Comparison of ENCODE assay signal across 8 mouse cellular contexts in the genomic region with DNA sequence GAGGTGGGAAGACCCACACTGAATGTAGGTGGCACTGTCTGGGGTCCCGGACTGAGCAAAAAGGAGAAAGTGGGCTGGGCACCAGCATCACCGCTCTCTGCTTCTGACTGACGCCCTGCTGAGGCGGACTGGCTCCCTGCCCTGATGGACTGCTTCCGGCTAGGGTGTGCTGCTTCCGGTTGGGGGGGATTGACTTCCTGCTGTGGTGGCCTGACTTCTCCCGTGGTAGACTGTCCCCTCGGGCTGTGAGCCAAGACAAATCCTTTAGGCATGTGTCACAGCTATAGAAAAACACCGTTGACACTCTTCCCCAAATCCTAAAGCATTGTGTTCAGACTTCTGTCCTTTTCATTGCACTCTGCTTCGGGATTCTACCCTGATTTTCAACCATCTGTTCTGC. TPM values are rescaled to one million over a fixed set of nuclear protein-coding genes. Genes with fewer than 3 reads are reported as not detected.
DNase-seq lines count a peak whose midpoint lies in the region; ATAC-seq lines count a peak whose summit lies in the region.

No protein-coding gene starts in this region.

- H3K27ac ChIP-seq in embryonic facial prominence, embryonic 11.5 days (replicated peaks; ENCODE audit: low read depth, low read length), result no peak overlapping the region
- no peak overlapping the region; the same call in 1 of the 2 replicates for H3K27ac ChIP-seq in embryonic facial prominence, embryonic 10.5 days (replicated peaks)
- H3K27ac ChIP-seq in heart, embryonic 14.5 days (replicated peaks in 1 of 2; ENCODE audit: control insufficient read depth in 1 of 2, insufficient read depth in 1 of 2, low read depth in 2 of 2, low read length in 2 of 2), result 0 out of 4 replicates have a peak overlapping the region, but pooled peaks of 1 of the 2 experiments have one; percentile 28

- no peak overlapping the region for H3K4me2 ChIP-seq in embryonic facial prominence, embryonic 11.5 days (ENCODE audit: low read depth, low read length)
- no peak overlapping the region for H3K4me2 ChIP-seq in heart, embryonic 14.5 days (ENCODE audit: low read length)

- H3K4me3 ChIP-seq in embryonic facial prominence, embryonic 11.5 days (ENCODE audit: low read depth, low read length), result no peak overlapping the region
- H3K4me3 ChIP-seq in embryonic facial prominence, embryonic 10.5 days, result no peak overlapping the region
- H3K4me3 ChIP-seq in heart, embryonic 14.5 days (ENCODE audit: control insufficient read depth in 1 of 2, insufficient read depth in 1 of 2, low read depth in 1 of 2, low read length in 2 of 2), result no peak overlapping the region

- WGBS in embryonic facial prominence, embryonic 11.5 days, result 65% methylated on average over 10 of the region's 10 CpGs
- 68% methylated on average over 10 of the region's 10 CpGs for WGBS in embryonic facial prominence, embryonic 10.5 days
- WGBS in heart, embryonic 14.5 days, result 65% methylated on average over 10 of the region's 10 CpGs

- ATAC-seq in embryonic facial prominence, embryonic 11.5 days (replicated peaks; ENCODE audit: insufficient number of reproducible peaks, low FRiP score, low TSS enrichment, low read depth), result peak; percentile 49
- peak; percentile 81; the same call in 1 of the 2 replicates for ATAC-seq in heart, embryonic 14.5 days (ENCODE audit: insufficient number of reproducible peaks, insufficient read depth, low FRiP score, low read depth)

- no peak overlapping the region for H3K9ac ChIP-seq in embryonic facial prominence, embryonic 11.5 days (replicated peaks; ENCODE audit: low read length)
- no peak overlapping the region for H3K9ac ChIP-seq in heart, embryonic 14.5 days (ENCODE audit: low read length)

- H3K4me1 ChIP-seq in embryonic facial prominence, embryonic 11.5 days (ENCODE audit: control insufficient read depth, insufficient read depth, low read length), result no peaks in the 10 kb centered on the region
- peaks cover 35% of the 10 kb centered on the region for H3K4me1 ChIP-seq in embryonic facial prominence, embryonic 10.5 days
- peaks cover 3 to 7% of the 10 kb centered on the region in 2 experiments; a peak in 2 of 4 replicates for H3K4me1 ChIP-seq in heart, embryonic 14.5 days (ENCODE audit: control insufficient read depth in 2 of 2, insufficient read depth in 2 of 2, low read length in 2 of 2)

- H3K27me3 ChIP-seq in embryonic facial prominence, embryonic 11.5 days (ENCODE audit: control insufficient read depth, insufficient read depth, low read length), result no peaks in the 10 kb centered on the region
- H3K27me3 ChIP-seq in embryonic facial prominence, embryonic 10.5 days (replicated peaks; ENCODE audit: low read depth, poor library complexity, severe bottlenecking), result 0 out of 2 replicates have a peak, but pooled peaks cover 4% of the 10 kb centered on the region
- no peaks in the 10 kb centered on the region for H3K27me3 ChIP-seq in heart, embryonic 14.5 days (ENCODE audit: control insufficient read depth, insufficient read depth, low read length)

- H3K36me3 ChIP-seq in embryonic facial prominence, embryonic 11.5 days (replicated peaks; ENCODE audit: control insufficient read depth, insufficient read depth, low read depth, low read length), result no peaks in the 10 kb centered on the region
- no peaks in the 10 kb centered on the region for H3K36me3 ChIP-seq in embryonic facial prominence, embryonic 10.5 days (replicated peaks)
- no peaks in the 10 kb centered on the region for H3K36me3 ChIP-seq in heart, embryonic 14.5 days (ENCODE audit: control insufficient read depth, insufficient read depth, low read length)

- H3K9me3 ChIP-seq in embryonic facial prominence, embryonic 11.5 days (replicated peaks; ENCODE audit: control insufficient read depth, low read length), result no peaks in the 10 kb centered on the region
- H3K9me3 ChIP-seq in embryonic facial prominence, embryonic 10.5 days, result no peaks in the 10 kb centered on the region
- 0 out of 2 replicates have a peak, but pooled peaks cover 3% of the 10 kb centered on the region for H3K9me3 ChIP-seq in heart, embryonic 14.5 days (ENCODE audit: control insufficient read depth, low read length)

- no peak for DNase-seq in embryonic facial prominence, embryonic 11.5 days (ENCODE audit: low spot score)
- no peak for DNase-seq in embryonic facial prominence, embryonic 10.5 days (ENCODE audit: low spot score)
- DNase-seq in 3T3-L1 (ENCODE audit: low read depth, low spot score), result peak; percentile 21
- peak; percentile 73 to 80 for DNase-seq in kidney, postnatal 25 days
- DNase-seq in right cerebral cortex, postnatal 25 days, result no peak
- DNase-seq in neural tube, embryonic 10.5 days (ENCODE audit: extremely low spot score, low spot score), result no peak
- no peak for DNase-seq in cerebellum, adult 9-10 months

RNA-seq across cellular contexts. Expression of gene Spry1, which starts 26.0 kb away (rescaled TPM):
- polyA plus RNA-seq in embryonic facial prominence, embryonic 11.5 days (2014; fragmentation: Nextera tagmentation; extraction: Ambion mirVana), result 10.2 and 15.1 TPM in 2 replicates
- 17.9 and 18.4 TPM in 2 replicates for polyA plus RNA-seq in embryonic facial prominence, embryonic 10.5 days (2016; fragmentation: Nextera tagmentation; extraction: Ambion mirVana)
- polyA plus RNA-seq in heart, embryonic 14.5 days (2014; fragmentation: Nextera tagmentation; extraction: Ambion mirVana), result 7.8 and 8.2 TPM in 2 replicates

Comparison
In these comparisons a context has a peak if more than half of its experiments do, and no peak if none do; other contexts are left out.
1. DNase-seq: peak in 3T3-L1 (single experiment) and kidney, postnatal 25 days (2 of 2); none in embryonic facial prominence, embryonic 11.5 days (single experiment), embryonic facial prominence, embryonic 10.5 days (single experiment), right cerebral cortex, postnatal 25 days (single experiment), neural tube, embryonic 10.5 days (single experiment) and cerebellum, adult 9-10 months (single experiment).